Mouse (Mus musculus): ENCODE measurements around the gene Zfp975. TPM values are rescaled to one million over a fixed set of nuclear protein-coding genes. Genes with fewer than 3 reads are reported as not detected.
"Not testable (repeated sequence)": the region's sequence is repeated elsewhere in the genome, so short reads cannot be mapped to it uniquely, and the experiment has no call there.

Gene Zfp975
- polyA plus RNA-seq (2014; fragmentation: Nextera tagmentation; extraction: Ambion mirVana): 6.5 and 7.1 TPM in 2 replicates

DNA sequence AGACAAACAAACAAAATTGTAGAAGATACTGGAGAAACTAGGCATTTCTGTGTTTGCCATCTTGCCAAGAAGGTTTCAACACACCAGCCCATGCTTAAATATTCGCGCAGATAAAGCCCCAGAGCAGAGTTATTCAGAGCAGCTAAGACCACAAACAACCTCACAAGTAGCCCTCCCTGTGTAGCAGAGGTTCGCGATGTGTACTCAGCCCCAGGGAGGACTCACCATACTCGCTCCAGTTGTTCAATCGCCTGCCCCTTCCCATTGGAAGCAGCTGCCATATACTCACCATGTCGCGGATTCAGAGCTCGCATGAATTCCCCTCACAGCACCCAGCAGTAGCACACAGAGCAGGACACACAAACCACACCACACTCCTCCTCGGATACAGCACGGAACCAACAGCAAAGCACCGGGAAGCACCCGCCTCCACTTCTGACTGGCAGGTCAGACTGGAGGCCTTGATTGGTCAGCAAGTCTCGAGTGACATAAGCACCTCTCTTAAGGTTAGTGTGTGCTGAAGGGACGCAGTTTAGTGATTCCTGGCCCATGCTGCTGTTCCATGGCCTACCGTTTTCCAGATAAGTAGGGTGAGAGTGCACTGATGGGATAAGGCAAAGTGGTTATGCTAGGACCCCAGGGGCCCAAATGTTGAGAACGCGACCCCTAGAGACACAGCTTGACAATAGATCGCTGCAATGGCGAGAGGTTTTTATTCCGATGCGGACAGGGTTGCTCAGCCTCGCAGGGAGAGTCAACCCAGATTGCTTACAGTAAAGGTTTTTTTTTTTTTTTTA is at the start of gene Zfp975:
Gene Zfp975 (minus strand): TSS at position 381 of the 797 bp plus-strand sequence.
- H3K36me3 ChIP-seq (ENCODE audit: control insufficient read depth, insufficient read depth, low read length); H3K4me1 ChIP-seq (ENCODE audit: control insufficient read depth, insufficient read depth, low read length); H3K27me3 ChIP-seq (replicated peaks; ENCODE audit: control insufficient read depth, insufficient read depth, low read length); H3K9me3 ChIP-seq (ENCODE audit: control insufficient read depth, low read length): not testable (repeated sequence)
- under 1% methylated on average over 23 of the region's 23 CpGs for WGBS
- H3K4me2 ChIP-seq (ENCODE audit: low read depth, low read length): peak within 1 kb of the TSS; percentile 58
- peak within 1 kb of the TSS; percentile 56 for H3K4me3 ChIP-seq (ENCODE audit: low read depth, low read length)
- peak; percentile 100 for ATAC-seq (ENCODE audit: low read depth)
- H3K9ac ChIP-seq (ENCODE audit: low read depth, low read length): peak within 1 kb of the TSS; percentile 75
- peak within 1 kb of the TSS; percentile 67 for H3K27ac ChIP-seq (replicated peaks; ENCODE audit: low read depth, low read length)
- peak; percentile 95 for DNase-seq (ENCODE audit: low spot score)

DNA sequence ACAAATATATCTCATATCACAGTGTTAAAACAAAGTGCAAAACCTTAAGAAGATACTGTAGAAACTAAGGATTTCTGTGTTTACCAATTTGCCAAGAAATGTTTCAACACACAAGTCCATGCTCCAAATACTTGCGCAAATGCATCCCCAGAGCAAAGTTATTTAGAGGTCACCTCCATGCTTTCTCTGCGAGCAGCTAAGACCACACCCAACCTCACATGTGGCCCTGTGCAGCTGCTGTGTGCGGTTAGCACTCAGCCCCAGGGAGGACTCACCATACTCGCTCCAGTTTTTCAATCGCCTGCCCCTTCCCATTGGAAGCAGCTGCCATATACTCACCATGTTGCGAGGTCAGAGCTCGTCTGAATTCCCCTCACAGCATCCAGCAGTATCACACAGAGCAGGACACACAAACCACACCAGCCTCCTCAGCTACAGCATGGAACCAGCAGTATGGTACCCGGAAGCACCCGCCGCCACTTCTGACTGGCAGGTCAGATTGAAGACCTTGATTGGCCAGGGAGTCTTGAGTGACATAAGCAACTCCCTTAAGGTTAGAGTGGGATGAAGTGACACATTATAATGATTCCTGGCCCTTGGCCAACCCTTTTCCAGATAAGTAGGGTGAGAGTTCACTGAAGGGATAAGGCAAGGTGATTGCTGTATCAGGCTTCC is 46.1 kb upstream of the Zfp975 start:
- Histone ChIP-seq H3K4me2 (ENCODE audit: low read depth, low read length) (no peak overlapping the region), H3K9me3 (ENCODE audit: control insufficient read depth, low read length) (peaks cover 11% of the 10 kb centered on the region; the same call in 1 of the 2 replicates), H3K4me3 (ENCODE audit: low read depth, low read length) (no peak overlapping the region), H3K36me3 (ENCODE audit: control insufficient read depth, insufficient read depth, low read length) (no peaks in the 10 kb centered on the region), H3K9ac (ENCODE audit: low read depth, low read length) (no peak overlapping the region), H3K4me1 (ENCODE audit: control insufficient read depth, insufficient read depth, low read length) (no peaks in the 10 kb centered on the region), H3K27me3 (replicated peaks; ENCODE audit: control insufficient read depth, insufficient read depth, low read length) (no peaks in the 10 kb centered on the region), H3K27ac (replicated peaks; ENCODE audit: low read depth, low read length) (no peak overlapping the region)
- WGBS: 86% methylated on average over 10 of the region's 10 CpGs
- DNase-seq (ENCODE audit: low spot score) (no peak), ATAC-seq (ENCODE audit: low read depth) (no peak)

DNA sequence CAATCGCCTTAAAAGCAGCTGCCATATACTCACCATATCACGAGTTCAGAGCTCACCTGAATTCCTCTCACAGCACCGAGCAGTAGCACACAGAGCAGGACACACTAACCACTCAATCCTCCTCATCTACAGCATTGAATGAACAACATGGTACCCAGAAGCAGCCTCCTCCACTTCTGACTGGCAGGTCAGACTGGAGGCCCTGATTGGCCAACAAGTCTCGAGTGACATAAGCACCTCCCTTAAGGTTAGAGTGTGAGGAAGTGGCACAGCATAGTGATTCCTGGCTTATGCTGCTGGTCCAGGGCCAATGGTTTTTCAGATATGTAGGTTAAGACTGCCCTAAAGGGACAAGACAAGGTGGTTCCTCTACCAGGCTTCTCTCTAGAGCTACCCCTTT is 34.4 kb upstream of the Zfp975 start, which contains the start of gene Gm17067:
Gene Gm17067 (minus strand): TSS at position 101 of the 400 bp plus-strand sequence.
- H3K9me3 ChIP-seq (ENCODE audit: control insufficient read depth, low read length): not testable (repeated sequence)
- 88% methylated on average over 4 of the region's 4 CpGs for WGBS

DNA sequence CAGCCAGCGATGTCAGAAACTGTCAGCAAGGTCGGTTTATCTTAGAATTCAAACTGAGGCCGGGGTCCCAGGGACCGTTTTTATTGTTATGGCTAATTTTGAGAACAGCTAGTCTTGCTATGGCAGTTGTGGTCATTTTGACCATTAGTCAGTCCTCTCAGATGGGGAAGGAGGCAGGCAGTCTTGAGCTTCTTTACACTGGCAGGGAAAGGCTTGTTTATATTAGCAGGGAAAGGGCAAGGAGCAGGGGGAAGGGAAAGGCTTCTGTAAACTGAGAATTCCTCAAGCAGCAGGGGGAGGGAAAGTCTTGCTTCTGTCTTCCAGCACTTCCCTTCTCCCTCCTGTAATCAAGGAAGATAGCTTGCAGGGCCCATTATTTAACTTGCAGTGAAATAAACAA is 709 bp upstream of the Zfp975 start:
- H3K9me3 ChIP-seq (ENCODE audit: control insufficient read depth, low read length); H3K4me1 ChIP-seq (ENCODE audit: control insufficient read depth, insufficient read depth, low read length); H3K27me3 ChIP-seq (replicated peaks; ENCODE audit: control insufficient read depth, insufficient read depth, low read length); H3K36me3 ChIP-seq (ENCODE audit: control insufficient read depth, insufficient read depth, low read length); ATAC-seq (ENCODE audit: low read depth): not testable (repeated sequence)
- 0% methylated on average over 4 of the region's 4 CpGs for WGBS
- H3K27ac ChIP-seq (replicated peaks; ENCODE audit: low read depth, low read length): peak overlapping the region; percentile 67; the same call in 1 of the 2 replicates
- peak overlapping the region; percentile 75 for H3K9ac ChIP-seq (ENCODE audit: low read depth, low read length)
- peak; percentile 48 for DNase-seq (ENCODE audit: low spot score)
- peak overlapping the region; percentile 58 for H3K4me2 ChIP-seq (ENCODE audit: low read depth, low read length)
- peak overlapping the region; percentile 56 for H3K4me3 ChIP-seq (ENCODE audit: low read depth, low read length)

More for the DNA sequence above, 34.4 kb upstream of the Zfp975 start, which contains the start of gene Gm17067:
- not testable (repeated sequence) for H3K4me2 ChIP-seq (ENCODE audit: low read depth, low read length); H3K4me3 ChIP-seq (ENCODE audit: low read depth, low read length); H3K9ac ChIP-seq (ENCODE audit: low read depth, low read length); H3K27me3 ChIP-seq (replicated peaks; ENCODE audit: control insufficient read depth, insufficient read depth, low read length); H3K36me3 ChIP-seq (ENCODE audit: control insufficient read depth, insufficient read depth, low read length); H3K27ac ChIP-seq (replicated peaks; ENCODE audit: low read depth, low read length); DNase-seq (ENCODE audit: low spot score); ATAC-seq (ENCODE audit: low read depth); H3K4me1 ChIP-seq (ENCODE audit: control insufficient read depth, insufficient read depth, low read length)

DNA sequence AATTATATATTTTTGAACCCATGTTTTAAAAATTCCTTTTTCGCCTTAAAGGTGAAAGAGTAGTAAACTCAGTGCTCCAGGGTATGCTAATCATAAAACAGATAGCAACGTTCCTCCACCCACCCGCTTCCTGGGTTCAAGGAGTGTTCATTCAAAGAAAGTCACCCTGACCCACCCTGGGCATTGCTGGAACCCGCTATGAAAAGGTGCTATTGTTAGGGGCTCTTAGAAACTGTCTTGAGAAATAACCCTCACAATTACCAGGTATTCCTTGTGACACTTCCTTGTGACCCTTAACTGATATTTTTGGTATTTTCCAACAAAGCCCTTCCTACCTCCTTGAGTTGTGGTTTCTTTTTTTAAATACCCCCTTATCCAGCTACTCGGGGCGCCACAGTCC is 12.5 kb downstream of the Zfp975 start:
- 90% methylated on average over 6 of the region's 6 CpGs for WGBS

DNA sequence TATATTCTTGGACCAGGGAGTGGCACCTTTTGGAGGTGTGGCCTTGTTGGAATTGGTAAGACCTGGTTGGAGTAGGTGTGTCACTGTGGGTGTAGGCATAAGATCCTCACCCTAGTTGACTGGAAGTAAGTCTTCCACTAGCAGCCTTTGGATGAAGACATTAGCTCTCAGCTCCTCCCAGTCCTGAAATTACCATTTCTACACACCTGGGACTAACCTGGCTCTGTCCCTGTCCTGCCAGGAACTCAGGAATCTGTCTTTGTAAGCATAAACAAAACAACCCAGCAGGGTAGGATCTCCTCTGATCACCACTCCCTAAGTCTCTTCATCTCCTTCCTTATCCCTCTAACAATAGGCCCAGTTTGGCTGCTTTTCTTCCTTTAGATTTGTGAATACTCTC is 12.9 kb downstream of the Zfp975 start:
- H3K4me2 ChIP-seq (ENCODE audit: low read depth, low read length); ATAC-seq (ENCODE audit: low read depth); H3K9ac ChIP-seq (ENCODE audit: low read depth, low read length); H3K4me1 ChIP-seq (ENCODE audit: control insufficient read depth, insufficient read depth, low read length); H3K27me3 ChIP-seq (replicated peaks; ENCODE audit: control insufficient read depth, insufficient read depth, low read length); DNase-seq (ENCODE audit: low spot score); H3K27ac ChIP-seq (replicated peaks; ENCODE audit: low read depth, low read length); H3K4me3 ChIP-seq (ENCODE audit: low read depth, low read length); H3K36me3 ChIP-seq (ENCODE audit: control insufficient read depth, insufficient read depth, low read length): not testable (repeated sequence)
- peaks cover 24% of the 10 kb centered on the region for H3K9me3 ChIP-seq (ENCODE audit: control insufficient read depth, low read length)

More for the DNA sequence above, 12.5 kb downstream of the Zfp975 start:
- not testable (repeated sequence) for DNase-seq (ENCODE audit: low spot score); H3K4me1 ChIP-seq (ENCODE audit: control insufficient read depth, insufficient read depth, low read length); H3K4me3 ChIP-seq (ENCODE audit: low read depth, low read length); H3K27me3 ChIP-seq (replicated peaks; ENCODE audit: control insufficient read depth, insufficient read depth, low read length); H3K4me2 ChIP-seq (ENCODE audit: low read depth, low read length); ATAC-seq (ENCODE audit: low read depth); H3K36me3 ChIP-seq (ENCODE audit: control insufficient read depth, insufficient read depth, low read length); H3K27ac ChIP-seq (replicated peaks; ENCODE audit: low read depth, low read length); H3K9ac ChIP-seq (ENCODE audit: low read depth, low read length)
- H3K9me3 ChIP-seq (ENCODE audit: control insufficient read depth, low read length): peaks cover 28% of the 10 kb centered on the region

DNA sequence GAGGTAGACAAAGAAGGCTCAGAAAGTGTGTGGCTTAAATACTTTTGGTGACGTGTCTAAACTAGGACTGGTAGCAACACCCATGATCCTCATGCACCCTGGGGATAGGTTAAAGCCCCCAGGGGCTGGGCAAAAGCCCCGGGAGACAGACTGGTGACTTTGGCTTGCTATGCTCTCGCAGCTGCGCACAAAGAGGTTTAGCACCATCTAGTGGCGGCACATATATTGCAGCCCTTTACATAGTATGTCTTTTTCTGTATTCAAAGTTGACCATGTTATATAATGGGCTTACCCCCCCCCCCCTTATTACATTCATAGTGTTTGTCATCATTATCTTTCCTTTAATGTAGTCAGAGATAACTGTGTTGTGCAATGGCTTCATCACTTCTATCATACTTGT is 32.4 kb downstream of the Zfp975 start:
- not testable (repeated sequence) for H3K4me3 ChIP-seq (ENCODE audit: low read depth, low read length); ATAC-seq (ENCODE audit: low read depth); H3K9ac ChIP-seq (ENCODE audit: low read depth, low read length); H3K27me3 ChIP-seq (replicated peaks; ENCODE audit: control insufficient read depth, insufficient read depth, low read length); H3K4me2 ChIP-seq (ENCODE audit: low read depth, low read length); DNase-seq (ENCODE audit: low spot score); H3K4me1 ChIP-seq (ENCODE audit: control insufficient read depth, insufficient read depth, low read length); H3K27ac ChIP-seq (replicated peaks; ENCODE audit: low read depth, low read length)
- Histone ChIP-seq H3K36me3 (ENCODE audit: control insufficient read depth, insufficient read depth, low read length) (peaks cover 31% of the 10 kb centered on the region), H3K9me3 (ENCODE audit: control insufficient read depth, low read length) (peaks cover 48% of the 10 kb centered on the region)
- WGBS: 58% methylated on average over 4 of the region's 5 CpGs

DNA sequence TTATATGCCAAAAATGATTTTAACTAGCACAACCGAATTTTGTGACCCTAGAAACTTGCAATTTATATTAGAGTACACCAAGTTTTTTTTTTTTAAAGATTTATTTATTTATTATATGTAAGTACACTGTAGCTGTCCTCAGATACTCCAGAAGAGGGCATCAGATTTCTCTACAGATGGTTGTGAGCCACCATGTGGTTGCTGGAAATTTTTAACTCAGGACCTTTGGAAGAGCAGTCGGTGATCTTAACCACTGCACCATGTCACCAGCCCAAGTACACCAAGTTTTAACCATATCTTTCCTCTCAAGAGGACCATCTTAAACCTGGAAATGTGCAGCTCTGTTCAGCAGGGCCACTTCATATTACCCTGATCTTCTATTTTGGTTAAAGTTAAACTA is 37.3 kb downstream of the Zfp975 start:
- not testable (repeated sequence) for H3K27ac ChIP-seq (replicated peaks; ENCODE audit: low read depth, low read length); H3K4me2 ChIP-seq (ENCODE audit: low read depth, low read length); H3K4me3 ChIP-seq (ENCODE audit: low read depth, low read length); H3K36me3 ChIP-seq (ENCODE audit: control insufficient read depth, insufficient read depth, low read length); H3K4me1 ChIP-seq (ENCODE audit: control insufficient read depth, insufficient read depth, low read length); DNase-seq (ENCODE audit: low spot score); ATAC-seq (ENCODE audit: low read depth); H3K9ac ChIP-seq (ENCODE audit: low read depth, low read length); H3K27me3 ChIP-seq (replicated peaks; ENCODE audit: control insufficient read depth, insufficient read depth, low read length)
- H3K9me3 ChIP-seq (ENCODE audit: control insufficient read depth, low read length): peaks cover 33% of the 10 kb centered on the region
- WGBS: 75% methylated on average over 2 of the region's 2 CpGs

All from embryonic facial prominence, embryonic 14.5 days (tissue).